Mouse (Mus musculus) heart, adult 18-20 months (tissue): Measurements from ENCODE around the gene Leprot. TPM values are rescaled to one million over a fixed set of nuclear protein-coding genes. Genes with fewer than 3 reads are reported as not detected.

Source experiments
- total RNA-seq, 2 experiments: library from RNA; stranded (reverse); gene quantifications; 2 replicates each; pipeline ENCODE4 v1.2.3; 2021

The Leprot gene
- total RNA-seq, 2 experiments from 2014 or later, result 22.3 to 27.5 TPM

Other genes with a start within 250 kb of the Leprot start
- 10 to 100 TPM; 31.6 to 40.8 TPM for gene Ak4, start 228.4 kb upstream of the Leprot start, total RNA-seq
- gene Dnajc6, start 151.1 kb upstream of the Leprot start, total RNA-seq, result under 1 TPM; 0.51 to 0.74 TPM
- 1 to 10 TPM; 3.5 to 5.4 TPM for gene Lepr, start 69.7 kb downstream of the Leprot start, total RNA-seq
- gene B020004J07Rik, start 196.3 kb downstream of the Leprot start, total RNA-seq, result not detected
- not detected for gene C130073F10Rik, start 246.1 kb downstream of the Leprot start, total RNA-seq